Mouse (Mus musculus) gastrocnemius, adult 2 months (tissue): ENCODE results near the gene Klrb1f. TPM values are rescaled to one million over a fixed set of nuclear protein-coding genes. Genes with fewer than 3 reads are reported as not detected.

Experiments
- DNase-seq: peaks from one replicate; pipeline ENCODE4 v3.0.0; 2022
- H3K27ac ChIP-seq: fragments of 200-600 bp; 2 replicates; pipeline ENCODE4 v1.8.1; 2022; ENCODE audit warnings: mild to moderate bottlenecking
- H3K4me3 ChIP-seq: fragments of 200-600 bp; 2 replicates; pipeline ENCODE4 v1.8.1; 2022; ENCODE audit warnings: mild to moderate bottlenecking, moderate library complexity
- CTCF ChIP-seq: fragments of 200-600 bp; IDR thresholded peaks from 2 replicates; pipeline ENCODE4 v1.8.1; 2022; ENCODE audit warnings: antibody characterized with exemption, mild to moderate bottlenecking, moderate library complexity
- intact Hi-C: fragments of 180-260 bp; cut with DNase I; formaldehyde crosslinking; loops from one replicate; pipeline ENCODE4 v1.15.1; 2025
- total RNA-seq, 2 experiments: library from RNA; stranded (reverse); gene quantifications; 2 replicates each; pipeline ENCODE4 v1.2.3; 2021

The Klrb1f gene
- total RNA-seq, 2 experiments from 2014 or later = not detected

DNA sequence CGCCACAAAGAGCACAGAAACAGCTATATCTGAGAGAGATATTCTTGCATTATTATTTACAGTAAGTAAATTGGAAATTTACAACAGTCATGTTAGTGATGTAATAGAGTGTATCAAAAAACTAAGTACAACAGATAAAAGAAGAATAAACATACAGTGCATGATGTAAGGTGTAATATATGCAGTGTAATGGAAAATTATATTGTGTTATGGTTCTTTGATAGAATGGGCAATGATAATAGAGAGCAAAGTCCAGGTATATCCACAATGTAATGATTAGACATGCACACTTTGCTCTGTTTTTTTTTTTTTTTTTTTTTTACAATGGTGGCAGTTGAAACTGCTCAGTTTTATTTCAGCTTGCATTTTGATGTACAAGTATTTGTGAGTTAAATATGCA is 55.9 kb downstream of the Klrb1f start:
- H3K27ac ChIP-seq = no peak overlapping the region
- H3K4me3 ChIP-seq = no peak overlapping the region
- DNase-seq = no peak
- intact Hi-C loops = no loop called here
- TF ChIP-seq CTCF = no peak

GRCm38 (mm10) chr6:129102858-129103555 is 57.3 kb downstream of the Klrb1f start:
- peak overlapping the region; percentile 72 for H3K27ac ChIP-seq
- intact Hi-C loops = no loop called here
- no peak overlapping the region for H3K4me3 ChIP-seq
- TF ChIP-seq CTCF = no peak
- no peak for DNase-seq

Other genes with a start within 250 kb of the Klrb1f start
- not detected for gene Gm44511, start 219.6 kb upstream of the Klrb1f start, total RNA-seq
- gene Klrb1b, start 219.6 kb upstream of the Klrb1f start, total RNA-seq = not detected
- gene Clec2i, start 158.3 kb upstream of the Klrb1f start, total RNA-seq = not detected
- gene BC035044, start 154.8 kb upstream of the Klrb1f start, total RNA-seq = not detected
- 1 to 10 TPM; 3.5 to 4.6 TPM for gene Clec2g, start 111.5 kb upstream of the Klrb1f start, total RNA-seq
- under 1 TPM; 0.11 to 0.23 TPM for gene Clec2e, start 55.0 kb downstream of the Klrb1f start, total RNA-seq
- gene Clec2d, start 134.7 kb downstream of the Klrb1f start, total RNA-seq = 100 to 1,000 TPM in 1 of 2 experiments, 10 to 100 TPM in 1; 73.7 to 109 TPM
- not detected for gene Cd69, start 229.5 kb downstream of the Klrb1f start, total RNA-seq